Mouse (Mus musculus): Measurements from ENCODE around the gene Cd300a. TPM values are rescaled to one million over a fixed set of nuclear protein-coding genes. Genes with fewer than 3 reads are reported as not detected.

The Cd300a gene
- polyA plus RNA-seq, 1 experiment from 2014 or later, result 1.6 TPM

- Histone ChIP-seq H3K27me3 (no peaks in the 10 kb centered on the region), H3K9ac (no peak overlapping the region), H3K4me3 (replicated peaks) (no peak overlapping the region), H3K4me2 (replicated peaks) (no peak overlapping the region), H3K27ac (replicated peaks) (no peak overlapping the region), H3K4me1 (no peaks in the 10 kb centered on the region), H3K36me3 (no peaks in the 10 kb centered on the region), H3K9me3 (replicated peaks) (no peaks in the 10 kb centered on the region)
- WGBS, result 15% methylated on average over 9 of the region's 9 CpGs
- ATAC-seq (ENCODE audit: insufficient number of reproducible peaks, low FRiP score, low TSS enrichment, low read depth), result no peak
These were observed 23.0 kb downstream of the Cd300a start for GRCm38 (mm10) chr11:114912847-114913246.

- no peak for ATAC-seq (ENCODE audit: insufficient number of reproducible peaks, low FRiP score, low TSS enrichment, low read depth)
- no peak overlapping the region for H3K27ac ChIP-seq (replicated peaks)
- H3K4me3 ChIP-seq (replicated peaks), result no peak overlapping the region
- H3K36me3 ChIP-seq, result no peaks in the 10 kb centered on the region
- H3K4me1 ChIP-seq, result no peaks in the 10 kb centered on the region
- H3K9ac ChIP-seq, result no peak overlapping the region
- H3K9me3 ChIP-seq (replicated peaks), result no peaks in the 10 kb centered on the region
- H3K4me2 ChIP-seq (replicated peaks), result no peak overlapping the region
- WGBS, result 28% methylated on average over 7 of the region's 7 CpGs
- no peaks in the 10 kb centered on the region for H3K27me3 ChIP-seq
These were observed 25.1 kb downstream of the Cd300a start for GRCm38 (mm10) chr11:114914978-114915377.

- no peaks in the 10 kb centered on the region for H3K36me3 ChIP-seq
- no peaks in the 10 kb centered on the region for H3K4me1 ChIP-seq
- WGBS, result 75% methylated on average over 6 of the region's 6 CpGs
- no peak overlapping the region for H3K4me3 ChIP-seq (replicated peaks)
- no peak for ATAC-seq (ENCODE audit: insufficient number of reproducible peaks, low FRiP score, low TSS enrichment, low read depth)
- no peaks in the 10 kb centered on the region for H3K27me3 ChIP-seq
- H3K4me2 ChIP-seq (replicated peaks), result no peak overlapping the region
- H3K27ac ChIP-seq (replicated peaks), result no peak overlapping the region
- H3K9me3 ChIP-seq (replicated peaks), result no peaks in the 10 kb centered on the region
- no peak overlapping the region for H3K9ac ChIP-seq
These were observed 27.3 kb downstream of the Cd300a start for GRCm38 (mm10) chr11:114917120-114917519.

- no peak overlapping the region for H3K9ac ChIP-seq
- 69% methylated on average over 4 of the region's 4 CpGs for WGBS
- H3K27ac ChIP-seq (replicated peaks), result no peak overlapping the region
- H3K4me3 ChIP-seq (replicated peaks), result no peak overlapping the region
- no peaks in the 10 kb centered on the region for H3K4me1 ChIP-seq
- no peak for ATAC-seq (ENCODE audit: insufficient number of reproducible peaks, low FRiP score, low TSS enrichment, low read depth)
- no peaks in the 10 kb centered on the region for H3K36me3 ChIP-seq
- no peaks in the 10 kb centered on the region for H3K27me3 ChIP-seq
- H3K4me2 ChIP-seq (replicated peaks), result no peak overlapping the region
- no peaks in the 10 kb centered on the region for H3K9me3 ChIP-seq (replicated peaks)
These were observed 32.6 kb downstream of the Cd300a start for GRCm38 (mm10) chr11:114922439-114922838.

- no peaks in the 10 kb centered on the region for H3K36me3 ChIP-seq
- H3K4me2 ChIP-seq (replicated peaks), result no peak overlapping the region
- no peak overlapping the region for H3K9ac ChIP-seq
- H3K4me1 ChIP-seq, result no peaks in the 10 kb centered on the region
- ATAC-seq (ENCODE audit: insufficient number of reproducible peaks, low FRiP score, low TSS enrichment, low read depth), result no peak
- H3K9me3 ChIP-seq (replicated peaks), result no peaks in the 10 kb centered on the region
- H3K4me3 ChIP-seq (replicated peaks), result no peak overlapping the region
- no peak overlapping the region for H3K27ac ChIP-seq (replicated peaks)
- no peaks in the 10 kb centered on the region for H3K27me3 ChIP-seq
- WGBS, result 72% methylated on average over 4 of the region's 4 CpGs
These were observed 34.1 kb downstream of the Cd300a start for GRCm38 (mm10) chr11:114923961-114924360.

GRCm38 (mm10) chr11:114929581-114929980 is 39.7 kb downstream of the Cd300a start:
- WGBS, result 72% methylated on average over 2 of the region's 2 CpGs

GRCm38 (mm10) chr11:114931041-114931440 is 41.2 kb downstream of the Cd300a start:
- H3K4me1 ChIP-seq, result no peaks in the 10 kb centered on the region
- no peak for ATAC-seq (ENCODE audit: insufficient number of reproducible peaks, low FRiP score, low TSS enrichment, low read depth)
- H3K9ac ChIP-seq, result no peak overlapping the region
- no peak overlapping the region for H3K4me3 ChIP-seq (replicated peaks)
- H3K36me3 ChIP-seq, result no peaks in the 10 kb centered on the region
- no peak overlapping the region for H3K4me2 ChIP-seq (replicated peaks)
- H3K27ac ChIP-seq (replicated peaks), result no peak overlapping the region
- no peaks in the 10 kb centered on the region for H3K27me3 ChIP-seq
- WGBS, result 69% methylated on average over 5 of the region's 5 CpGs
- H3K9me3 ChIP-seq (replicated peaks), result no peaks in the 10 kb centered on the region

More at GRCm38 (mm10) chr11:114929581-114929980, 39.7 kb downstream of the Cd300a start:
- no peaks in the 10 kb centered on the region for H3K36me3 ChIP-seq
- H3K9ac ChIP-seq, result no peak overlapping the region
- no peaks in the 10 kb centered on the region for H3K4me1 ChIP-seq
- H3K4me2 ChIP-seq (replicated peaks), result no peak overlapping the region
- no peak overlapping the region for H3K4me3 ChIP-seq (replicated peaks)
- H3K27me3 ChIP-seq, result no peaks in the 10 kb centered on the region
- no peak overlapping the region for H3K27ac ChIP-seq (replicated peaks)
- no peaks in the 10 kb centered on the region for H3K9me3 ChIP-seq (replicated peaks)
- no peak for ATAC-seq (ENCODE audit: insufficient number of reproducible peaks, low FRiP score, low TSS enrichment, low read depth)

- ATAC-seq (ENCODE audit: insufficient number of reproducible peaks, low FRiP score, low TSS enrichment, low read depth), result no peak
- Histone ChIP-seq H3K27ac (replicated peaks) (no peak overlapping the region), H3K9me3 (replicated peaks) (no peaks in the 10 kb centered on the region), H3K4me1 (no peaks in the 10 kb centered on the region), H3K36me3 (no peaks in the 10 kb centered on the region), H3K4me2 (replicated peaks) (no peak overlapping the region), H3K4me3 (replicated peaks) (no peak overlapping the region), H3K9ac (no peak overlapping the region), H3K27me3 (no peaks in the 10 kb centered on the region)
- WGBS, result 71% methylated on average over 4 of the region's 4 CpGs
These were observed 43.8 kb downstream of the Cd300a start for GRCm38 (mm10) chr11:114933591-114933990.

- 50% methylated on average over 6 of the region's 6 CpGs for WGBS
- no peak for ATAC-seq (ENCODE audit: insufficient number of reproducible peaks, low FRiP score, low TSS enrichment, low read depth)
These were observed 44.3 kb downstream of the Cd300a start, which contains the start of gene Cd300lb for GRCm38 (mm10) chr11:114934144-114934543. Gene Cd300lb (minus strand): TSS chr11:114934386.

More at GRCm38 (mm10) chr11:114934144-114934543, 44.3 kb downstream of the Cd300a start, which contains the start of gene Cd300lb:
- Histone ChIP-seq H3K36me3 (no peaks in the 10 kb centered on the region), H3K9me3 (replicated peaks) (no peaks in the 10 kb centered on the region), H3K4me2 (replicated peaks) (no peak within 1 kb of the TSS), H3K27me3 (no peaks in the 10 kb centered on the region), H3K4me1 (no peaks in the 10 kb centered on the region), H3K4me3 (replicated peaks) (no peak within 1 kb of the TSS), H3K27ac (replicated peaks) (no peak within 1 kb of the TSS), H3K9ac (no peak within 1 kb of the TSS)

Other genes starting within 250 kb of the Cd300a start
- 993 and 1,020 TPM in 2 replicates for gene Rpl38, start 221.5 kb upstream of the Cd300a start, polyA plus RNA-seq (2015; fragmentation: Nextera tagmentation; extraction: Ambion mirVana)
- gene Ttyh2, start 214.6 kb upstream of the Cd300a start, polyA plus RNA-seq (2015; fragmentation: Nextera tagmentation; extraction: Ambion mirVana), result 31.5 and 36.4 TPM in 2 replicates
- gene Dnaic2, start 162.6 kb upstream of the Cd300a start, polyA plus RNA-seq (2015; fragmentation: Nextera tagmentation; extraction: Ambion mirVana), result 8.0 and 13.2 TPM in 2 replicates
- 1.7 and 3.2 TPM in 2 replicates for gene Kif19a, start 124.7 kb upstream of the Cd300a start, polyA plus RNA-seq (2015; fragmentation: Nextera tagmentation; extraction: Ambion mirVana)
- 3.6 and 4.2 TPM in 2 replicates for gene Btbd17, start 94.1 kb upstream of the Cd300a start, polyA plus RNA-seq (2015; fragmentation: Nextera tagmentation; extraction: Ambion mirVana)
- not detected in 2 replicates for gene Gpr142, start 91.1 kb upstream of the Cd300a start, polyA plus RNA-seq (2015; fragmentation: Nextera tagmentation; extraction: Ambion mirVana)
- gene Gprc5c, start 38.9 kb upstream of the Cd300a start, polyA plus RNA-seq (2015; fragmentation: Nextera tagmentation; extraction: Ambion mirVana), result 40.4 and 45.4 TPM in 2 replicates
- gene Cd300lb, start 44.3 kb downstream of the Cd300a start, polyA plus RNA-seq (2015; fragmentation: Nextera tagmentation; extraction: Ambion mirVana), result 0.49 and 0.61 TPM in 2 replicates
- not detected in 2 replicates for gene Cd300c, start 79.1 kb downstream of the Cd300a start, polyA plus RNA-seq (2015; fragmentation: Nextera tagmentation; extraction: Ambion mirVana)
- gene Cd300ld, start 99.9 kb downstream of the Cd300a start, polyA plus RNA-seq (2015; fragmentation: Nextera tagmentation; extraction: Ambion mirVana), result 0.28 and 0.34 TPM in 2 replicates
- 3.8 and 5.6 TPM in 2 replicates for gene Cd300c2, start 111.8 kb downstream of the Cd300a start, polyA plus RNA-seq (2015; fragmentation: Nextera tagmentation; extraction: Ambion mirVana)
- gene Cd300ld2, start 126.2 kb downstream of the Cd300a start, polyA plus RNA-seq (2015; fragmentation: Nextera tagmentation; extraction: Ambion mirVana), result not detected in 2 replicates
- gene Cd300ld4, start 137.0 kb downstream of the Cd300a start, polyA plus RNA-seq (2015; fragmentation: Nextera tagmentation; extraction: Ambion mirVana), result not detected in 2 replicates
- not detected in 2 replicates for gene Cd300ld5, start 147.7 kb downstream of the Cd300a start, polyA plus RNA-seq (2015; fragmentation: Nextera tagmentation; extraction: Ambion mirVana)
- not detected in 2 replicates for gene Cd300ld3, start 158.4 kb downstream of the Cd300a start, polyA plus RNA-seq (2015; fragmentation: Nextera tagmentation; extraction: Ambion mirVana)
- gene Cd300e, start 172.1 kb downstream of the Cd300a start, polyA plus RNA-seq (2015; fragmentation: Nextera tagmentation; extraction: Ambion mirVana), result 0.12 and 0.16 TPM in 2 replicates
- gene Rab37, start 201.4 kb downstream of the Cd300a start, polyA plus RNA-seq (2015; fragmentation: Nextera tagmentation; extraction: Ambion mirVana), result 1.6 and 2.0 TPM in 2 replicates
- gene Cd300lf, start 244.0 kb downstream of the Cd300a start, polyA plus RNA-seq (2015; fragmentation: Nextera tagmentation; extraction: Ambion mirVana), result 0.96 and 1.0 TPM in 2 replicates

Data from embryonic facial prominence, embryonic 15.5 days (tissue).